Mouse (Mus musculus): ENCODE results near the gene Hist2h2ab. TPM values are rescaled to one million over a fixed set of nuclear protein-coding genes. Genes with fewer than 3 reads are reported as not detected.

Hist2h2ab gene
- polyA plus RNA-seq, 1 experiment from 2014 or later: not detected

GRCm38 (mm10) chr3:96226695-96227648, 7.3 kb downstream of the Hist2h2ab start:
- Histone ChIP-seq H3K27ac (ENCODE audit: poor library complexity, severe bottlenecking) (no peak overlapping the region), H3K4me2 (no peak overlapping the region), H3K36me3 (no peaks in the 10 kb centered on the region), H3K27me3 (replicated peaks) (no peaks in the 10 kb centered on the region), H3K4me1 (replicated peaks) (peaks cover 37% of the 10 kb centered on the region), H3K9ac (no peak overlapping the region), H3K4me3 (no peak overlapping the region), H3K9me3 (replicated peaks) (no peaks in the 10 kb centered on the region)
- 60% methylated on average over 8 of the region's 8 CpGs for WGBS
- ATAC-seq (ENCODE audit: insufficient number of reproducible peaks, low FRiP score): 0 out of 2 replicates have a peak, but pooled peaks have one; percentile 7

GRCm38 (mm10) chr3:96228828-96229227, 9.2 kb downstream of the Hist2h2ab start:
- H3K27me3 ChIP-seq (replicated peaks): no peaks in the 10 kb centered on the region
- H3K4me2 ChIP-seq: no peak overlapping the region
- no peaks in the 10 kb centered on the region for H3K9me3 ChIP-seq (replicated peaks)
- 71% methylated on average over 2 of the region's 2 CpGs for WGBS
- no peak overlapping the region for H3K27ac ChIP-seq (ENCODE audit: poor library complexity, severe bottlenecking)
- H3K9ac ChIP-seq: no peak overlapping the region
- H3K4me1 ChIP-seq (replicated peaks): peaks cover 24% of the 10 kb centered on the region
- ATAC-seq (ENCODE audit: insufficient number of reproducible peaks, low FRiP score): no peak
- no peaks in the 10 kb centered on the region for H3K36me3 ChIP-seq
- H3K4me3 ChIP-seq: no peak overlapping the region

- WGBS: 53% methylated on average over 2 of the region's 2 CpGs
- no peak overlapping the region for H3K4me2 ChIP-seq
- H3K36me3 ChIP-seq: no peaks in the 10 kb centered on the region
- no peak overlapping the region for H3K9ac ChIP-seq
- no peaks in the 10 kb centered on the region for H3K9me3 ChIP-seq (replicated peaks)
- no peaks in the 10 kb centered on the region for H3K27me3 ChIP-seq (replicated peaks)
- no peak for ATAC-seq (ENCODE audit: insufficient number of reproducible peaks, low FRiP score)
- no peak overlapping the region for H3K27ac ChIP-seq (ENCODE audit: poor library complexity, severe bottlenecking)
- H3K4me3 ChIP-seq: no peak overlapping the region
- H3K4me1 ChIP-seq (replicated peaks): peaks cover 16% of the 10 kb centered on the region
Measured at GRCm38 (mm10) chr3:96230404-96230803, 10.7 kb downstream of the Hist2h2ab start.

GRCm38 (mm10) chr3:96230910-96231757, 11.5 kb downstream of the Hist2h2ab start:
- no peak for ATAC-seq (ENCODE audit: insufficient number of reproducible peaks, low FRiP score)
- WGBS: 65% methylated on average over 4 of the region's 4 CpGs
- H3K9ac ChIP-seq: no peak overlapping the region
- no peaks in the 10 kb centered on the region for H3K27me3 ChIP-seq (replicated peaks)
- no peaks in the 10 kb centered on the region for H3K9me3 ChIP-seq (replicated peaks)
- H3K36me3 ChIP-seq: no peaks in the 10 kb centered on the region
- no peak overlapping the region for H3K4me3 ChIP-seq
- H3K4me1 ChIP-seq (replicated peaks): peaks cover 13% of the 10 kb centered on the region; the same call in 1 of the 2 replicates
- H3K4me2 ChIP-seq: no peak overlapping the region
- H3K27ac ChIP-seq (ENCODE audit: poor library complexity, severe bottlenecking): no peak overlapping the region

- no peaks in the 10 kb centered on the region for H3K27me3 ChIP-seq (replicated peaks)
- ATAC-seq (ENCODE audit: insufficient number of reproducible peaks, low FRiP score): no peak
- no peak overlapping the region for H3K4me2 ChIP-seq
- H3K27ac ChIP-seq (ENCODE audit: poor library complexity, severe bottlenecking): no peak overlapping the region
- H3K9me3 ChIP-seq (replicated peaks): no peaks in the 10 kb centered on the region
- peaks cover 9% of the 10 kb centered on the region for H3K4me1 ChIP-seq (replicated peaks)
- no peak overlapping the region for H3K9ac ChIP-seq
- WGBS: 42% methylated on average over 2 of the region's 2 CpGs
- no peak overlapping the region for H3K4me3 ChIP-seq
- no peaks in the 10 kb centered on the region for H3K36me3 ChIP-seq
Measured at GRCm38 (mm10) chr3:96231758-96232120, 12.1 kb downstream of the Hist2h2ab start.

- H3K36me3 ChIP-seq: no peaks in the 10 kb centered on the region
- no peak overlapping the region for H3K4me3 ChIP-seq
- H3K9ac ChIP-seq: no peak overlapping the region
- H3K27me3 ChIP-seq (replicated peaks): no peaks in the 10 kb centered on the region
- peaks cover 19% of the 10 kb centered on the region for H3K4me1 ChIP-seq (replicated peaks)
- no peaks in the 10 kb centered on the region for H3K9me3 ChIP-seq (replicated peaks)
- 88% methylated on average over 2 of the region's 2 CpGs for WGBS
- H3K27ac ChIP-seq (ENCODE audit: poor library complexity, severe bottlenecking): no peak overlapping the region
- no peak for ATAC-seq (ENCODE audit: insufficient number of reproducible peaks, low FRiP score)
- no peak overlapping the region for H3K4me2 ChIP-seq
Measured at GRCm38 (mm10) chr3:96234914-96235313, 15.2 kb downstream of the Hist2h2ab start.

- WGBS: 53% methylated on average over 3 of the region's 3 CpGs
- Histone ChIP-seq H3K27me3 (replicated peaks) (no peaks in the 10 kb centered on the region), H3K4me2 (no peak overlapping the region), H3K27ac (ENCODE audit: poor library complexity, severe bottlenecking) (no peak overlapping the region), H3K9ac (no peak overlapping the region), H3K4me3 (no peak overlapping the region), H3K4me1 (replicated peaks) (peaks cover 21% of the 10 kb centered on the region), H3K9me3 (replicated peaks) (no peaks in the 10 kb centered on the region), H3K36me3 (no peaks in the 10 kb centered on the region)
- ATAC-seq (ENCODE audit: insufficient number of reproducible peaks, low FRiP score): no peak
Measured at GRCm38 (mm10) chr3:96235836-96236235, 16.2 kb downstream of the Hist2h2ab start.

- ATAC-seq (ENCODE audit: insufficient number of reproducible peaks, low FRiP score): no peak
- Histone ChIP-seq H3K4me1 (replicated peaks) (peaks cover 21% of the 10 kb centered on the region), H3K4me3 (peak overlapping the region; percentile 51), H3K9me3 (replicated peaks) (no peaks in the 10 kb centered on the region), H3K4me2 (peak overlapping the region; percentile 80), H3K27me3 (replicated peaks) (no peaks in the 10 kb centered on the region), H3K9ac (peak overlapping the region; percentile 74), H3K36me3 (no peaks in the 10 kb centered on the region), H3K27ac (ENCODE audit: poor library complexity, severe bottlenecking) (peak overlapping the region; percentile 60)
- WGBS: 79% methylated on average over 4 of the region's 4 CpGs
Measured at GRCm38 (mm10) chr3:96236834-96237334, 17.2 kb downstream of the Hist2h2ab start.

- H3K4me1 ChIP-seq (replicated peaks): peaks cover 21% of the 10 kb centered on the region
- no peak for ATAC-seq (ENCODE audit: insufficient number of reproducible peaks, low FRiP score)
- peak overlapping the region; percentile 74 for H3K9ac ChIP-seq
- H3K4me3 ChIP-seq: peak overlapping the region; percentile 51
- H3K27me3 ChIP-seq (replicated peaks): no peaks in the 10 kb centered on the region
- H3K27ac ChIP-seq (ENCODE audit: poor library complexity, severe bottlenecking): peak overlapping the region; percentile 60
- 25% methylated on average over 7 of the region's 7 CpGs for WGBS
- no peaks in the 10 kb centered on the region for H3K9me3 ChIP-seq (replicated peaks)
- H3K36me3 ChIP-seq: no peaks in the 10 kb centered on the region
- peak overlapping the region; percentile 80 for H3K4me2 ChIP-seq
Measured at GRCm38 (mm10) chr3:96237335-96237903, 17.8 kb downstream of the Hist2h2ab start.

GRCm38 (mm10) chr3:96237904-96238511, 18.3 kb downstream of the Hist2h2ab start:
- H3K27me3 ChIP-seq (replicated peaks): no peaks in the 10 kb centered on the region
- H3K9ac ChIP-seq: peak overlapping the region; percentile 74
- H3K9me3 ChIP-seq (replicated peaks): no peaks in the 10 kb centered on the region
- 1% methylated on average over 12 of the region's 12 CpGs for WGBS
- peak overlapping the region; percentile 80 for H3K4me2 ChIP-seq
- peaks cover 21% of the 10 kb centered on the region for H3K4me1 ChIP-seq (replicated peaks)
- no peak for ATAC-seq (ENCODE audit: insufficient number of reproducible peaks, low FRiP score)
- peak overlapping the region; percentile 60 for H3K27ac ChIP-seq (ENCODE audit: poor library complexity, severe bottlenecking)
- H3K4me3 ChIP-seq: peak overlapping the region; percentile 51
- no peaks in the 10 kb centered on the region for H3K36me3 ChIP-seq
